Mouse (Mus musculus): ENCODE data around the gene Tmem198.
A peak's percentile ranks its signal among the peaks of the same experiment; 100 is the strongest.

The Tmem198 gene

GRCm38 (mm10) chr1:75455948-75456347 lies 23.4 kb upstream of the Tmem198 start:
- peak; percentile 89 for DNase-seq

- DNase-seq, result peak; percentile 65
Measured at GRCm38 (mm10) chr1:75456746-75457564, 22.4 kb upstream of the Tmem198 start.

- no peak for DNase-seq
Measured at GRCm38 (mm10) chr1:75457710-75458024, 21.7 kb upstream of the Tmem198 start.

GRCm38 (mm10) chr1:75458025-75458788 lies 21.1 kb upstream of the Tmem198 start:
- peak; percentile 76 for DNase-seq

- DNase-seq, result peak; percentile 33
Measured at GRCm38 (mm10) chr1:75458789-75459684, 20.3 kb upstream of the Tmem198 start.

- no peak for DNase-seq
Measured at GRCm38 (mm10) chr1:75460297-75460696, 19.0 kb upstream of the Tmem198 start.

GRCm38 (mm10) chr1:75462636-75463035 lies 16.7 kb upstream of the Tmem198 start:
- no peak for DNase-seq

- DNase-seq, result peak; percentile 87
Measured at GRCm38 (mm10) chr1:75463652-75464204, 15.6 kb upstream of the Tmem198 start.

- DNase-seq, result peak; percentile 89
Measured at GRCm38 (mm10) chr1:75467215-75467927, 12.0 kb upstream of the Tmem198 start.

GRCm38 (mm10) chr1:75469287-75469825 lies 10.0 kb upstream of the Tmem198 start:
- no peak for DNase-seq

- no peak for DNase-seq
Measured at GRCm38 (mm10) chr1:75476441-75476840, 2.9 kb upstream of the Tmem198 start.

GRCm38 (mm10) chr1:75477264-75477965 lies 1.9 kb upstream of the Tmem198 start:
- peak; percentile 85 for DNase-seq

- no peak for DNase-seq
Measured at GRCm38 (mm10) chr1:75477966-75478290, 1.4 kb upstream of the Tmem198 start.

GRCm38 (mm10) chr1:75478497-75478896 lies 835 bp upstream of the Tmem198 start:
- peak; percentile 45 for DNase-seq

- no peak for DNase-seq
Measured at GRCm38 (mm10) chr1:75479635-75479989, 280 bp downstream of the Tmem198 start.

- no peak for DNase-seq
Measured at GRCm38 (mm10) chr1:75480036-75480435, 704 bp downstream of the Tmem198 start.

- DNase-seq, result no peak
Measured at GRCm38 (mm10) chr1:75480735-75481134, 1.4 kb downstream of the Tmem198 start.

- DNase-seq, result peak; percentile 36
Measured at GRCm38 (mm10) chr1:75486561-75486960, 7.2 kb downstream of the Tmem198 start.

- DNase-seq, result peak; percentile 32
Measured at GRCm38 (mm10) chr1:75487040-75487404, 7.7 kb downstream of the Tmem198 start.

- DNase-seq, result peak; percentile 89
Measured at GRCm38 (mm10) chr1:75487405-75488161, 8.3 kb downstream of the Tmem198 start.
